11 mouse cellular contexts compared by ENCODE assay signal in genomic region chr3:87511971-87512765, GRCm38 (mm10). TPM values are rescaled to one million over a fixed set of nuclear protein-coding genes. Genes with fewer than 3 reads are reported as not detected.
A peak's percentile ranks its signal among the peaks of the same experiment; 100 is the strongest.
DNase-seq lines count a peak whose midpoint lies in the region; ATAC-seq lines count a peak whose summit lies in the region.
"Had no signal": no experiment of that assay in that cellular context is flagged by ENCODE, and none has a peak within 500 bp of the region (broad histone marks: within the 10 kb centered on the region; RNA-seq: fewer than 3 reads in every experiment).

No protein-coding gene starts in this region.

- peaks cover 24% of the 10 kb centered on the region for H3K27me3 ChIP-seq in midbrain, embryonic 10.5 days (ENCODE audit: low read depth, poor library complexity, severe bottlenecking)
- no peaks in the 10 kb centered on the region for H3K27me3 ChIP-seq in midbrain, embryonic 15.5 days (replicated peaks)
- H3K27me3 ChIP-seq in intestine, embryonic 15.5 days (replicated peaks): no peaks in the 10 kb centered on the region
- H3K27me3 ChIP-seq in stomach, embryonic 15.5 days (replicated peaks): no peaks in the 10 kb centered on the region
- H3K27me3 ChIP-seq: hindbrain, embryonic 15.5 days had no signal

- DNase-seq in embryo, embryonic 10 days (ENCODE audit: low spot score): peak; percentile 44
- DNase-seq in embryo, embryonic 11 days: no peak
- DNase-seq in midbrain, embryonic 10.5 days (ENCODE audit: low spot score): no peak
- no peak for DNase-seq in layer of hippocampus, adult 11-12 months (ENCODE audit: low spot score)
- no peak for DNase-seq in spleen, postnatal 10 days (ENCODE audit: low spot score in 2 of 2)

- H3K4me2 ChIP-seq in midbrain, embryonic 15.5 days: no peak overlapping the region
- H3K4me2 ChIP-seq in intestine, embryonic 15.5 days (replicated peaks): peak overlapping the region; percentile 20
- H3K4me2 ChIP-seq in stomach, embryonic 15.5 days: no peak overlapping the region
- H3K4me2 ChIP-seq: hindbrain, embryonic 15.5 days; midbrain, embryonic 12.5 days had no signal

- peaks cover 30% of the 10 kb centered on the region for H3K4me1 ChIP-seq in midbrain, embryonic 10.5 days
- H3K4me1 ChIP-seq in midbrain, embryonic 15.5 days: peaks cover 6% of the 10 kb centered on the region
- H3K4me1 ChIP-seq in intestine, embryonic 15.5 days (replicated peaks): peaks cover 32% of the 10 kb centered on the region
- peaks cover 12% of the 10 kb centered on the region; the same call in 1 of the 2 replicates for H3K4me1 ChIP-seq in stomach, embryonic 15.5 days

- WGBS in midbrain, embryonic 10.5 days: 45% methylated on average over 16 of the region's 16 CpGs
- WGBS in midbrain, embryonic 15.5 days: 41% methylated on average over 16 of the region's 16 CpGs
- WGBS in intestine, embryonic 15.5 days: 34% methylated on average over 16 of the region's 16 CpGs
- WGBS in stomach, embryonic 15.5 days: 30% methylated on average over 16 of the region's 16 CpGs

- no peaks in the 10 kb centered on the region for H3K36me3 ChIP-seq in midbrain, embryonic 10.5 days
- no peaks in the 10 kb centered on the region for H3K36me3 ChIP-seq in midbrain, embryonic 15.5 days (replicated peaks)
- H3K36me3 ChIP-seq in intestine, embryonic 15.5 days: no peaks in the 10 kb centered on the region
- no peaks in the 10 kb centered on the region for H3K36me3 ChIP-seq in stomach, embryonic 15.5 days
- H3K36me3 ChIP-seq: hindbrain, embryonic 15.5 days; midbrain, embryonic 12.5 days had no signal

- ATAC-seq in midbrain, embryonic 15.5 days (replicated peaks): no peak
- peak; percentile 70 for ATAC-seq in intestine, embryonic 15.5 days
- peak; percentile 56 for ATAC-seq in stomach, embryonic 15.5 days (ENCODE audit: insufficient read depth, low FRiP score, low read depth)

- no peak overlapping the region for H3K4me3 ChIP-seq in midbrain, embryonic 10.5 days
- H3K4me3 ChIP-seq in midbrain, embryonic 15.5 days: no peak overlapping the region
- H3K4me3 ChIP-seq in intestine, embryonic 15.5 days (replicated peaks): no peak overlapping the region
- H3K4me3 ChIP-seq in stomach, embryonic 15.5 days (replicated peaks): no peak overlapping the region
- H3K4me3 ChIP-seq: hindbrain, embryonic 15.5 days; left cerebral cortex, adult 2 months; midbrain, embryonic 12.5 days had no signal

- H3K9me3 ChIP-seq in midbrain, embryonic 10.5 days (replicated peaks): no peaks in the 10 kb centered on the region
- H3K9me3 ChIP-seq in midbrain, embryonic 15.5 days: no peaks in the 10 kb centered on the region
- H3K9me3 ChIP-seq in intestine, embryonic 15.5 days: no peaks in the 10 kb centered on the region
- no peaks in the 10 kb centered on the region for H3K9me3 ChIP-seq in stomach, embryonic 15.5 days
- H3K9me3 ChIP-seq: hindbrain, embryonic 15.5 days; midbrain, embryonic 12.5 days had no signal

- H3K9ac ChIP-seq in midbrain, embryonic 15.5 days: no peak overlapping the region
- H3K9ac ChIP-seq in intestine, embryonic 15.5 days: no peak overlapping the region
- no peak overlapping the region for H3K9ac ChIP-seq in stomach, embryonic 15.5 days
- H3K9ac ChIP-seq: hindbrain, embryonic 15.5 days; midbrain, embryonic 12.5 days had no signal

- H3K27ac ChIP-seq in midbrain, embryonic 10.5 days (replicated peaks): peak overlapping the region; percentile 23; the same call in 1 of the 2 replicates
- no peak overlapping the region for H3K27ac ChIP-seq in midbrain, embryonic 15.5 days
- H3K27ac ChIP-seq in intestine, embryonic 15.5 days: peak overlapping the region; percentile 48
- H3K27ac ChIP-seq in stomach, embryonic 15.5 days: no peak overlapping the region
- H3K27ac ChIP-seq: hindbrain, embryonic 15.5 days; left cerebral cortex, adult 2 months; midbrain, embryonic 12.5 days had no signal

RNA-seq across cellular contexts. Expression of gene Etv3, which starts 13.0 kb away (rescaled TPM):
- 9.8 and 11.8 TPM in 2 replicates for polyA plus RNA-seq in midbrain, embryonic 10.5 days (2016; fragmentation: Nextera tagmentation; extraction: Ambion mirVana)
- polyA plus RNA-seq in midbrain, embryonic 15.5 days (2015; fragmentation: Nextera tagmentation; extraction: Ambion mirVana): 11.3 and 11.6 TPM in 2 replicates
- 12.5 and 13.1 TPM in 2 replicates for polyA plus RNA-seq in intestine, embryonic 15.5 days (2015; fragmentation: Nextera tagmentation; extraction: Ambion mirVana)
- 13.9 and 14.8 TPM in 2 replicates for polyA plus RNA-seq in stomach, embryonic 15.5 days (2015; fragmentation: Nextera tagmentation; extraction: Ambion mirVana)

Comparison
In these comparisons a context has a peak if more than half of its experiments do, and no peak if none do; other contexts are left out.
1. H3K27ac ChIP-seq: peak in midbrain, embryonic 10.5 days (single experiment) and intestine, embryonic 15.5 days (single experiment); none in midbrain, embryonic 15.5 days (single experiment) and stomach, embryonic 15.5 days (single experiment).